Mouse (Mus musculus) CH12.LX (cell line): ENCODE results near the gene Arih2. TPM values are rescaled to one million over a fixed set of nuclear protein-coding genes. Genes with fewer than 3 reads are reported as not detected.
A peak's percentile ranks its signal among the peaks of the same experiment; 100 is the strongest.

ENCODE experiments used
- DNase-seq: peaks from one replicate; pipeline ENCODE4 v3.0.0-alpha.2; 2013; ENCODE audit errors: extremely low read depth
- H3K27ac ChIP-seq: 2 replicates; pipeline ENCODE4 v1.5.1; 2012; ENCODE audit warnings: low read depth, mild to moderate bottlenecking, control low read depth, moderate library complexity; ENCODE audit not compliant: insufficient read depth
- H3K27me3 ChIP-seq: replicated peaks from 2 replicates; pipeline ENCODE3; 2012; ENCODE audit warnings: inconsistent platforms
- H3K36me3 ChIP-seq, 2 experiments: replicated peaks in 1 of 2; 2 replicates each; pipeline versions ENCODE3 to v1.6.1; 2012; ENCODE audit warnings: inconsistent platforms in 1 of 2, low read length in 1 of 2, mild to moderate bottlenecking in 1 of 2, mixed read lengths in 1 of 2, moderate library complexity in 1 of 2; ENCODE audit not compliant: control insufficient read depth in 1 of 2, insufficient read depth in 1 of 2
- H3K4me1 ChIP-seq, 2 experiments: 2 replicates each; pipeline ENCODE4 v1.6.1; 2012; ENCODE audit warnings: inconsistent platforms in 1 of 2, moderate library complexity in 1 of 2; ENCODE audit not compliant: insufficient read depth in 2 of 2, control insufficient read depth in 1 of 2
- H3K4me2 ChIP-seq: 2 replicates; pipeline ENCODE4 v1.6.1; 2012; ENCODE audit warnings: low read depth, mild to moderate bottlenecking, control low read depth; ENCODE audit not compliant: poor library complexity, insufficient read depth, severe bottlenecking
- H3K4me3 ChIP-seq, 3 experiments: fragments of 150-350 bp in 1 of 3; sonication (generic) in 1 of 3; replicated peaks in 1 of 3; 2 replicates each; pipeline versions ENCODE3 to v1.5.1; 2011 to 2012; ENCODE audit warnings: low read depth in 2 of 3, low read length in 2 of 3, mild to moderate bottlenecking in 2 of 3, moderate library complexity in 2 of 3, control low read depth in 1 of 3, improper control_type of control experiment in 1 of 3, inconsistent platforms in 1 of 3, mixed read lengths in 1 of 3; ENCODE audit not compliant: poor library complexity in 1 of 3
- H3K79me2 ChIP-seq: replicated peaks from 2 replicates; pipeline ENCODE4 v1.6.1; 2012; ENCODE audit warnings: mild to moderate bottlenecking, moderate library complexity; ENCODE audit not compliant: control insufficient read depth, poor library complexity, insufficient read depth, severe bottlenecking; ENCODE audit errors: extremely low read depth
- H3K9ac ChIP-seq: 2 replicates; pipeline ENCODE4 v1.6.1; 2012; ENCODE audit warnings: low read depth, mild to moderate bottlenecking, control low read depth, moderate library complexity; ENCODE audit not compliant: insufficient read depth
- H3K9me3 ChIP-seq: replicated peaks from 2 replicates; pipeline ENCODE3; 2012; ENCODE audit warnings: low read length, inconsistent platforms, mixed read lengths
- BHLHE40 ChIP-seq: IDR thresholded peaks from 2 replicates; pipeline ENCODE4 v1.6.1; 2011; ENCODE audit warnings: mild to moderate bottlenecking, low read depth, low read length, improper control_type of control experiment
- CHD1 ChIP-seq: IDR thresholded peaks from 2 replicates; pipeline ENCODE4 v1.6.1; 2012; ENCODE audit warnings: low read depth, low read length, improper control_type of control experiment, inconsistent platforms
- CHD2 ChIP-seq: IDR thresholded peaks from 2 replicates; pipeline ENCODE4 v1.6.1; 2011; ENCODE audit warnings: low read length, improper control_type of control experiment
- CTCF ChIP-seq, 2 experiments: IDR thresholded peaks in 1 of 2; conservative IDR thresholded peaks in 1 of 2; 2 replicates each; pipeline ENCODE4 v1.5.1; 2011 to 2012; ENCODE audit warnings: low read depth in 2 of 2, low read length in 2 of 2, improper control_type of control experiment in 1 of 2, inconsistent platforms in 1 of 2, mild to moderate bottlenecking in 1 of 2, moderate library complexity in 1 of 2
- E2F4 ChIP-seq: IDR thresholded peaks from 2 replicates; pipeline ENCODE4 v1.6.1; 2011; ENCODE audit warnings: low read depth, low read length, improper control_type of control experiment; ENCODE audit not compliant: insufficient replicate concordance
- ELF1 ChIP-seq: IDR thresholded peaks from 2 replicates; pipeline ENCODE4 v1.6.1; 2014; ENCODE audit warnings: low read depth, mild to moderate bottlenecking, inconsistent platforms, low read length, improper control_type of control experiment
- EP300 ChIP-seq: IDR thresholded peaks from 2 replicates; pipeline ENCODE4 v1.6.1; 2011; ENCODE audit warnings: low read length, improper control_type of control experiment
- ETS1 ChIP-seq: conservative IDR thresholded peaks from 2 replicates; pipeline ENCODE4 v1.6.1; 2012; ENCODE audit warnings: low read depth, mild to moderate bottlenecking, inconsistent platforms, low read length, improper control_type of control experiment, moderate library complexity
- GABPA ChIP-seq: IDR thresholded peaks from 2 replicates; pipeline ENCODE4 v1.6.1; 2012; ENCODE audit warnings: low read depth, low read length, improper control_type of control experiment, inconsistent platforms; ENCODE audit not compliant: insufficient replicate concordance
- IRF4 ChIP-seq: IDR thresholded peaks from 2 replicates; pipeline ENCODE4 v1.6.1; 2014; ENCODE audit warnings: low read depth, mild to moderate bottlenecking, inconsistent platforms, low read length, improper control_type of control experiment
- JUN ChIP-seq: IDR thresholded peaks from 2 replicates; pipeline ENCODE4 v1.6.1; 2011; ENCODE audit warnings: low read depth, mild to moderate bottlenecking, low read length, improper control_type of control experiment, moderate library complexity; ENCODE audit not compliant: insufficient read depth
- JUND ChIP-seq: conservative IDR thresholded peaks from 2 replicates; pipeline ENCODE4 v1.6.1; 2011; ENCODE audit warnings: low read depth, low read length, improper control_type of control experiment
- KAT2A ChIP-seq: IDR thresholded peaks from 2 replicates; pipeline ENCODE4 v1.6.1; 2012; ENCODE audit warnings: low read length, improper control_type of control experiment, inconsistent platforms; ENCODE audit not compliant: insufficient replicate concordance
- MAFK ChIP-seq: IDR thresholded peaks from 2 replicates; pipeline ENCODE4 v1.6.1; 2011; ENCODE audit warnings: low read length, improper control_type of control experiment; ENCODE audit not compliant: insufficient replicate concordance
- MAX ChIP-seq: IDR thresholded peaks from 2 replicates; pipeline ENCODE4 v1.6.1; 2011; ENCODE audit warnings: low read length, improper control_type of control experiment
- MEF2A ChIP-seq: IDR thresholded peaks from 2 replicates; pipeline ENCODE4 v1.6.1; 2014; ENCODE audit warnings: low read depth, mild to moderate bottlenecking, inconsistent platforms, low read length, improper control_type of control experiment, borderline replicate concordance
- MXI1 ChIP-seq: IDR thresholded peaks from 2 replicates; pipeline ENCODE4 v1.6.1; 2011; ENCODE audit warnings: mild to moderate bottlenecking, low read depth, low read length, improper control_type of control experiment
- MYC ChIP-seq: IDR thresholded peaks from 2 replicates; pipeline ENCODE4 v1.6.1; 2011; ENCODE audit warnings: low read depth, mild to moderate bottlenecking, improper control_type of control experiment, low read length
- NELFE ChIP-seq: IDR thresholded peaks from 2 replicates; pipeline ENCODE4 v1.6.1; 2011; ENCODE audit warnings: low read depth, low read length, improper control_type of control experiment
- PAX5 ChIP-seq: IDR thresholded peaks from 2 replicates; pipeline ENCODE4 v1.6.1; 2012; ENCODE audit warnings: low read length, inconsistent platforms, mixed read lengths
- POLR2AphosphoS2 ChIP-seq: IDR thresholded peaks from 2 replicates; pipeline ENCODE4 v1.6.1; 2011; ENCODE audit warnings: low read depth, low read length, improper control_type of control experiment
- SIN3A ChIP-seq: IDR thresholded peaks from 2 replicates; pipeline ENCODE4 v1.6.1; 2012; ENCODE audit warnings: low read length, improper control_type of control experiment, inconsistent platforms
- SMC3 ChIP-seq: IDR thresholded peaks from 2 replicates; pipeline ENCODE4 v1.6.1; 2011; ENCODE audit warnings: low read depth, low read length, improper control_type of control experiment
- TBP ChIP-seq: conservative IDR thresholded peaks from 2 replicates; pipeline ENCODE4 v1.6.1; 2011; ENCODE audit warnings: low read depth, low read length, improper control_type of control experiment
- TCF12 ChIP-seq: IDR thresholded peaks from 2 replicates; pipeline ENCODE4 v1.6.1; 2014; ENCODE audit warnings: low read depth, mild to moderate bottlenecking, inconsistent platforms, low read length, improper control_type of control experiment
- UBTF ChIP-seq: IDR thresholded peaks from 2 replicates; pipeline ENCODE4 v1.6.1; 2012; ENCODE audit warnings: low read depth, mild to moderate bottlenecking, inconsistent platforms, low read length, improper control_type of control experiment, moderate library complexity
- USF1 ChIP-seq: IDR thresholded peaks from 2 replicates; pipeline ENCODE4 v1.6.1; 2014; ENCODE audit warnings: low read depth, mild to moderate bottlenecking, inconsistent platforms, low read length, improper control_type of control experiment
- USF2 ChIP-seq: conservative IDR thresholded peaks from 2 replicates; pipeline ENCODE4 v1.6.1; 2011; ENCODE audit warnings: low read depth, low read length, improper control_type of control experiment
- ZC3H11A ChIP-seq: IDR thresholded peaks from 2 replicates; pipeline ENCODE4 v1.6.1; 2012; ENCODE audit warnings: low read depth, mild to moderate bottlenecking, inconsistent platforms, low read length, improper control_type of control experiment
- ZKSCAN1 ChIP-seq: IDR thresholded peaks from 2 replicates; pipeline ENCODE4 v1.6.1; 2012; ENCODE audit warnings: low read depth, inconsistent platforms, low read length, improper control_type of control experiment, borderline replicate concordance
- ZMIZ1 ChIP-seq: IDR thresholded peaks from 2 replicates; pipeline ENCODE4 v1.6.1; 2012; ENCODE audit warnings: low read depth, mild to moderate bottlenecking, inconsistent platforms, low read length, improper control_type of control experiment
- ZNF384 ChIP-seq: IDR thresholded peaks from 2 replicates; pipeline ENCODE4 v1.6.1; 2012; ENCODE audit warnings: low read depth, low read length, improper control_type of control experiment, inconsistent platforms
- dilution Hi-C: fragments of 300-500 bp; cut with MboI; formaldehyde crosslinking; loops from 2 replicates; pipeline ENCODE4 v1.14.3; 2020; ENCODE audit warnings: low sequenced_read_pairs; ENCODE audit not compliant: extremely low pct_unique_long_range_greater_than_20kb, extremely low pct_ligation_motif_present
- in situ Hi-C: fragments of 300-500 bp; cut with MboI; formaldehyde crosslinking; loops from 3 replicates; pipeline ENCODE4 v1.14.3; 2019; ENCODE audit warnings: low sequenced_read_pairs, low pct_ligation_motif_present, low pct_unique_long_range_greater_than_20kb, mixed read lengths
- polyA plus RNA-seq: library from polyadenylated mRNA; unstranded; fragments of >175 nt; gene quantifications from 2 replicates; pipeline ENCODE4 v1.2.1, GENCODE M21; 2012; ENCODE audit warnings: low read depth; ENCODE audit not compliant: insufficient read length
- total RNA-seq, 2 experiments: library from RNA; depleted of rRNA; stranded (reverse); fragments of 300-350 nt in 1 of 2; fragments of >200 nt in 1 of 2; gene quantifications; 2 replicates each; pipeline ENCODE4 v1.2.3; 2012 to 2014

Arih2 gene
- total and polyA plus RNA-seq, 3 experiments: 29.0 to 35.3 (median 33.5) TPM

GRCm38 (mm10) chr9:108569381-108570206 is 79.6 kb downstream of the Arih2 start, which contains the start of gene Dalrd3 (continued):
- TF ChIP-seq JUN (no peak), KAT2A (no peak), ZMIZ1 (no peak; the same call in none of the 2 replicates), ETS1 (no peak), JUND (no peak), MAX (no peak), NELFE (no peak), MAFK (no peak), BHLHE40 (peak; percentile 50), EP300 (no peak), TBP (peak; percentile 66), ZC3H11A (no peak), UBTF (0 out of 2 replicates have a peak, but pooled peaks have one; percentile 47), E2F4 (no peak), SMC3 (no peak), CHD2 (0 out of 2 replicates have a peak, but pooled peaks have one; percentile 59)
- TF ChIP-seq, all 38 proteins: peak for 16

- peak overlapping the region; percentile 81 for H3K4me2 ChIP-seq
- no peaks in the 10 kb centered on the region for H3K9me3 ChIP-seq
- dilution Hi-C loops: no loop called here
- H3K79me2 ChIP-seq: 0 out of 2 replicates have a peak, but pooled peaks cover 3% of the 10 kb centered on the region
- in situ Hi-C loops: no loop called here
- H3K27me3 ChIP-seq: no peaks in the 10 kb centered on the region
- peaks cover 7 to 35% of the 10 kb centered on the region in 2 experiments for H3K4me1 ChIP-seq
- H3K9ac ChIP-seq: peak overlapping the region; percentile 61
- peak overlapping the region; percentile 95 for H3K27ac ChIP-seq
- H3K36me3 ChIP-seq: peaks cover 50 to 56% of the 10 kb centered on the region in 2 experiments
- DNase-seq: peak; percentile 70
- H3K4me3 ChIP-seq: peak overlapping the region; percentile 64 to 90 (median 73)
- TF ChIP-seq SMC3 (no peak), ELF1 (peak; percentile 67), TCF12 (peak; percentile 71), MAX (peak; percentile 41; the same call in 1 of the 2 replicates), SIN3A (no peak), GABPA (no peak), USF1 (no peak), ZKSCAN1 (no peak), ETS1 (peak; percentile 48; the same call in 1 of the 2 replicates), ZNF384 (no peak), CHD1 (0 out of 2 replicates have a peak, but pooled peaks have one; percentile 75), ZMIZ1 (peak; percentile 73), EP300 (0 out of 2 replicates have a peak, but pooled peaks have one; percentile 26), USF2 (no peak), BHLHE40 (no peak; the same call in 1 of the 2 replicates), MXI1 (no peak; the same call in 1 of the 2 replicates), TBP (0 out of 2 replicates have a peak, but pooled peaks have one; percentile 14), MYC (no peak), MEF2A (peak; percentile 93), PAX5 (no peak), KAT2A (no peak), POLR2AphosphoS2 (peak; percentile 68; the same call in 1 of the 2 replicates), CTCF (conservative IDR thresholded peaks at IDR 0.05 in 1 of 2, IDR thresholded peaks at IDR 0.05 in 1 of 2; ENCODE audit: low read depth in 2 of 2, low read length in 2 of 2) (no peak), IRF4 (0 out of 2 replicates have a peak, but pooled peaks have one; percentile 30), MAFK (no peak)
Observed at GRCm38 (mm10) chr9:108568511-108568921, 80.7 kb downstream of the Arih2 start.
